Mouse (Mus musculus): Measurements from ENCODE around the gene AI661453.
"Not testable (repeated sequence)": the region's sequence is repeated elsewhere in the genome, so short reads cannot be mapped to it uniquely, and the experiment has no call there.

DNA sequence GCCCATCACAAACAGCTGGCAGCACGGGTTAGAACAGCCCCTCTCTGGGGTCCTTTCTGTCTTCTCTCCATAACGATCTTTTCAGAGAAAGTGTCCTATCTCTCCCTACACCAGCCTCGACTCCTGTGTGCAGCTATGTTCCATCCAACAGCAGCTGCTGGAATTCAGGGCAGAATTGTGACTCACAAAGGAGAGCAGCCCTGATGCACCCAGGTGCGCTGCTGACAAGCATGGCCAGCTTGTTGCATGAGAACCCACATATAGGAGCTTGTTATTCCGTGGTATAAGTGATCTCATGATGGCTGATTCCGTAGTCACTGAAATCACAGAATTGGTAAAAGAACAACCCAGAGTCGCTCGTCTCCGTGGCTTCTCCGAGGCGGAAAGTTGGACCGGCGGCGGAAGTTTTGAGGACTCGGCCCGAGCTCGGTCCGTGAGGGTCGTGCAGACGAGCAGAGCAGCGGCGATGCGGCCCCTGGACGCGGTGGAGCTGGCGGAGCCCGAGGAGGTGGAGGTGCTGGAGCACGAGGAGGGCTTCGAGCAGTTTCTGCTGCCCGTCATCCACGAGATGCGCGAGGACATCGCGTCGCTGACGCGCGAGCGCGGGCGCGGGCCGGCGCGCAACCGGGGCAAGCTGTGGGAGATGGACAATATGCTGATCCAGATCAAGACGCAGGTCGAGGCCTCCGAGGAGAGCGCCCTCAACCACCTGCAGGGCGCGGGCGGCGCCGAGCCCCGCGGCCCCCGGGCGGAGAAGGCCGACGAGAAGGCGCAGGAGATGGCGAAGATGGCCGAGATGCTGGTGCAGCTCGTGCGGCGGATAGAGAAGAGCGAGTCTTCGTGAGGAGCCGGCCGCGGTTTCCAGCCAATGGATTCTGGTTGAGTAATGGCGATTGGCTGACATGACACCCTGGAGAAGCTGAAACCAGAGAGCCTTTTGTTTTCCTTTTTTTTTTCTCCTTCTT is 26.2 kb upstream of the AI661453 start:
- TF ChIP-seq CTCF, EP300 (IDR thresholded peaks at IDR 0.05): not testable (repeated sequence)

Measured in lung, postnatal 0 days (tissue).